ENCODE assay signal across 20 mouse cellular contexts in the genomic region with DNA sequence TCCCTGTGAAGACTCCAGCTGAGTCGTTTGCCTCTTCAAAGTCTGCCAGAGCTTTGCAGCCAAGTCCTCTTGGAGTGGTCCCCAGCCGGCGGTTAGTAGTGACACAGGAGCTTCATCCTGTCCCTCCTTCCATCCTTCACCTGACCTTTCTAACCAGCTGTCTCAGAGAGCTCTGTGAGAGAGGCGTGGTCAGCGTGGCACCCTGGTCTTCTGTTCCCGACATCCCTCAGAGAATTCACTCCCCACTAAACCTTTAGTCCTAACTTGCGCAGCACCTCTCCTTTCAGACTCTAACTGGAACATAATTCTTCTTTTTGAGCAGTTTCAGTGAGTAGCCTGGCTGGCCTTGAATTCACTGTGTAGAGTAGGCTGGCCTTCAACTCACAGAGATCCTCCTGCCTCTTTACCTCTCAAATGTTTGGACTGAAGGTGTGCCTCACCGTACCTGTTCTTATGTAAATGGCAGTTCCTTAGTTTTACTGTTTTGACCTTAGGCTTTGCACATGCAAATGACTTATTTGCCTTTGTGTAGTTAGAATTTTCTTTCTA. TPM values are rescaled to one million over a fixed set of nuclear protein-coding genes. Genes with fewer than 3 reads are reported as not detected.
A peak's percentile ranks its signal among the peaks of the same experiment; 100 is the strongest.
DNase-seq lines count a peak whose midpoint lies in the region; ATAC-seq and TF ChIP-seq lines count a peak whose summit lies in the region.
"Had no signal": no experiment of that assay in that cellular context is flagged by ENCODE, and none has a peak within 500 bp of the region (broad histone marks: within the 10 kb centered on the region; RNA-seq: fewer than 3 reads in every experiment).

No protein-coding gene starts in this region.

- no peak overlapping the region for H3K4me3 ChIP-seq in intestine, postnatal 0 days (ENCODE audit: low read depth, low read length)
- H3K4me3 ChIP-seq in intestine, embryonic 15.5 days (replicated peaks): no peak overlapping the region
- H3K4me3 ChIP-seq in ES-Bruce4 (ENCODE audit: low read depth, low read length): peak overlapping the region; percentile 58
- H3K4me3 ChIP-seq in stomach, postnatal 0 days (ENCODE audit: low read depth, low read length): no peak overlapping the region
- H3K4me3 ChIP-seq: embryonic facial prominence, embryonic 12.5 days; forebrain, embryonic 12.5 days; heart, embryonic 15.5 days; hindbrain, embryonic 13.5 days had no signal

- H3K4me1 ChIP-seq in intestine, postnatal 0 days (replicated peaks; ENCODE audit: control insufficient read depth, insufficient read depth, low read length): no peaks in the 10 kb centered on the region
- H3K4me1 ChIP-seq in intestine, embryonic 15.5 days (replicated peaks): 0 out of 2 replicates have a peak, but pooled peaks cover 5% of the 10 kb centered on the region
- H3K4me1 ChIP-seq in ES-Bruce4 (ENCODE audit: control insufficient read depth, insufficient read depth, low read length): peaks cover 6% of the 10 kb centered on the region
- no peaks in the 10 kb centered on the region for H3K4me1 ChIP-seq in stomach, postnatal 0 days (replicated peaks; ENCODE audit: control insufficient read depth, insufficient read depth)
- H3K4me1 ChIP-seq: embryonic facial prominence, embryonic 12.5 days; forebrain, embryonic 12.5 days; heart, embryonic 15.5 days; hindbrain, embryonic 13.5 days had no signal

- H3K36me3 ChIP-seq in intestine, postnatal 0 days (ENCODE audit: control insufficient read depth, insufficient read depth): peaks cover 7% of the 10 kb centered on the region; the same call in 1 of the 2 replicates
- peaks cover 16% of the 10 kb centered on the region for H3K36me3 ChIP-seq in intestine, embryonic 15.5 days
- H3K36me3 ChIP-seq in ES-Bruce4 (ENCODE audit: control insufficient read depth, insufficient read depth, low read length, poor library complexity, severe bottlenecking): peaks cover 15% of the 10 kb centered on the region
- H3K36me3 ChIP-seq in stomach, postnatal 0 days (ENCODE audit: control insufficient read depth, insufficient read depth, low read length): peaks cover 12% of the 10 kb centered on the region

- peak; percentile 98 for DNase-seq in R1 (ENCODE audit: low read depth, low spot score)
- no peak for DNase-seq in left cerebral cortex, adult 9 months (ENCODE audit: low spot score in 2 of 2)
- DNase-seq in stomach, postnatal 0 days (ENCODE audit: low spot score): no peak
- DNase-seq: adrenal gland, postnatal 10 days; cerebellum, adult 11-12 months; cerebellum, adult 9-10 months; heart, adult 18-20 months; heart, postnatal 14 days had no signal

- H3K27ac ChIP-seq in intestine, postnatal 0 days (ENCODE audit: low read depth, low read length): peak overlapping the region; percentile 54
- no peak overlapping the region for H3K27ac ChIP-seq in intestine, embryonic 15.5 days
- peak overlapping the region; percentile 100 for H3K27ac ChIP-seq in ES-Bruce4 (ENCODE audit: insufficient read depth, low read length)
- H3K27ac ChIP-seq in stomach, postnatal 0 days (replicated peaks): no peak overlapping the region
- H3K27ac ChIP-seq: embryonic facial prominence, embryonic 12.5 days; forebrain, embryonic 12.5 days; heart, embryonic 15.5 days; hindbrain, embryonic 13.5 days; hindbrain, postnatal 0 days had no signal

- no peak overlapping the region for H3K4me2 ChIP-seq in intestine, postnatal 0 days (replicated peaks; ENCODE audit: low read depth)
- no peak overlapping the region for H3K4me2 ChIP-seq in intestine, embryonic 15.5 days (replicated peaks)
- H3K4me2 ChIP-seq in stomach, postnatal 0 days (replicated peaks; ENCODE audit: low read depth): no peak overlapping the region
- H3K4me2 ChIP-seq: embryonic facial prominence, embryonic 12.5 days; forebrain, embryonic 12.5 days; heart, embryonic 11.5 days; heart, embryonic 15.5 days; hindbrain, embryonic 13.5 days had no signal

- no peak for TF ChIP-seq POLR2A in ES-Bruce4 (IDR thresholded peaks at IDR 0.05; ENCODE audit: insufficient read depth, low read length)

- H3K27me3 ChIP-seq in intestine, postnatal 0 days (replicated peaks; ENCODE audit: control insufficient read depth, insufficient read depth, low read length): no peaks in the 10 kb centered on the region
- no peaks in the 10 kb centered on the region for H3K27me3 ChIP-seq in intestine, embryonic 15.5 days (replicated peaks)
- H3K27me3 ChIP-seq in ES-Bruce4 (ENCODE audit: control insufficient read depth, insufficient read depth, low read length, poor library complexity, severe bottlenecking): no peaks in the 10 kb centered on the region
- no peaks in the 10 kb centered on the region for H3K27me3 ChIP-seq in stomach, postnatal 0 days (ENCODE audit: control insufficient read depth, insufficient read depth, low read length)
- H3K27me3 ChIP-seq: CH12.LX; embryonic facial prominence, embryonic 12.5 days; forebrain, embryonic 12.5 days; heart, embryonic 15.5 days; hindbrain, embryonic 13.5 days; Patski had no signal

- peak; percentile 96 for TF ChIP-seq EP300 in ES-Bruce4 (IDR thresholded peaks at IDR 0.05; ENCODE audit: insufficient read depth, low read depth, low read length)
- TF ChIP-seq EP300 in stomach, postnatal 0 days (optimal IDR thresholded peaks at IDR 0.05): no peak

- H3K9me3 ChIP-seq in intestine, postnatal 0 days (ENCODE audit: control insufficient read depth): no peaks in the 10 kb centered on the region
- no peaks in the 10 kb centered on the region for H3K9me3 ChIP-seq in intestine, embryonic 15.5 days
- no peaks in the 10 kb centered on the region for H3K9me3 ChIP-seq in ES-Bruce4 (replicated peaks; ENCODE audit: control insufficient read depth, insufficient read depth, low read length, poor library complexity, severe bottlenecking)
- H3K9me3 ChIP-seq in stomach, postnatal 0 days (ENCODE audit: control insufficient read depth, low read length): no peaks in the 10 kb centered on the region
- H3K9me3 ChIP-seq: embryonic facial prominence, embryonic 12.5 days; heart, embryonic 15.5 days had no signal

- TF ChIP-seq CTCF in intestine, postnatal 0 days (IDR thresholded peaks at IDR 0.05; ENCODE audit: low read depth): no peak
- TF ChIP-seq CTCF in ES-Bruce4 (IDR thresholded peaks at IDR 0.05; ENCODE audit: low read depth, low read length): no peak
- TF ChIP-seq CTCF in stomach, postnatal 0 days (IDR thresholded peaks at IDR 0.05; ENCODE audit: low read depth): no peak

- no peak for ATAC-seq in intestine, postnatal 0 days
- ATAC-seq in intestine, embryonic 15.5 days: no peak
- ATAC-seq in stomach, postnatal 0 days (ENCODE audit: low FRiP score, low TSS enrichment): no peak
- ATAC-seq: forebrain, embryonic 16.5 days; hindbrain, postnatal 0 days; Patski had no signal

- no peak overlapping the region for H3K9ac ChIP-seq in intestine, postnatal 0 days (ENCODE audit: low read depth, low read length)
- no peak overlapping the region for H3K9ac ChIP-seq in intestine, embryonic 15.5 days
- H3K9ac ChIP-seq in ES-Bruce4 (ENCODE audit: low read depth, poor library complexity, severe bottlenecking): peak overlapping the region; percentile 66
- no peak overlapping the region for H3K9ac ChIP-seq in stomach, postnatal 0 days (ENCODE audit: low read length)
- H3K9ac ChIP-seq: embryonic facial prominence, embryonic 12.5 days; forebrain, embryonic 12.5 days; heart, embryonic 15.5 days; hindbrain, embryonic 13.5 days had no signal

- WGBS in intestine, postnatal 0 days: 52% methylated on average over 8 of the region's 8 CpGs
- WGBS in intestine, embryonic 15.5 days: 71% methylated on average over 8 of the region's 8 CpGs
- 72% methylated on average over 8 of the region's 8 CpGs for WGBS in stomach, postnatal 0 days

RNA-seq across cellular contexts. Expression of a gene that starts 18.1 kb away (rescaled TPM):
- 11.6 and 14.3 TPM in 2 replicates for polyA plus RNA-seq in intestine, postnatal 0 days (2015; fragmentation: Nextera tagmentation; extraction: Ambion mirVana)
- 17.4 and 18.7 TPM in 2 replicates for polyA plus RNA-seq in intestine, embryonic 15.5 days (2015; fragmentation: Nextera tagmentation; extraction: Ambion mirVana)
- 24.6 and 31.8 TPM in 2 replicates for polyA plus RNA-seq in ES-Bruce4 (2011; ENCODE audit: insufficient read depth, insufficient read length, low read depth, missing spikeins)
- 9.8 and 11.5 TPM in 2 replicates for polyA plus RNA-seq in stomach, postnatal 0 days (2015; fragmentation: Nextera tagmentation; extraction: Ambion mirVana)

RNA-seq across cellular contexts. Expression of a gene that starts 26.2 kb away (rescaled TPM):
- 35.0 TPM in 2 replicates for polyA plus RNA-seq in intestine, postnatal 0 days (2015; fragmentation: Nextera tagmentation; extraction: Ambion mirVana)
- 42.7 and 44.3 TPM in 2 replicates for polyA plus RNA-seq in intestine, embryonic 15.5 days (2015; fragmentation: Nextera tagmentation; extraction: Ambion mirVana)
- 122 and 136 TPM in 2 replicates for polyA plus RNA-seq in ES-Bruce4 (2011; ENCODE audit: insufficient read depth, insufficient read length, low read depth, missing spikeins)
- polyA plus RNA-seq in stomach, postnatal 0 days (2015; fragmentation: Nextera tagmentation; extraction: Ambion mirVana): 28.6 and 29.6 TPM in 2 replicates

RNA-seq across cellular contexts. Expression of a gene that starts 47.9 kb away (rescaled TPM):
- polyA plus RNA-seq in intestine, postnatal 0 days (2015; fragmentation: Nextera tagmentation; extraction: Ambion mirVana): 0.97 and 0.98 TPM in 2 replicates
- polyA plus RNA-seq in intestine, embryonic 15.5 days (2015; fragmentation: Nextera tagmentation; extraction: Ambion mirVana): 3.9 and 5.1 TPM in 2 replicates
- polyA plus RNA-seq in ES-Bruce4 (2011; ENCODE audit: insufficient read depth, insufficient read length, low read depth, missing spikeins): 1.6 and 2.8 TPM in 2 replicates
- polyA plus RNA-seq in stomach, postnatal 0 days (2015; fragmentation: Nextera tagmentation; extraction: Ambion mirVana): 1.8 and 2.3 TPM in 2 replicates

Comparison
In these comparisons a context has a peak if more than half of its experiments do, and no peak if none do; other contexts are left out.
1. H3K27ac ChIP-seq: peak in intestine, postnatal 0 days (single experiment) and ES-Bruce4 (single experiment); none in intestine, embryonic 15.5 days (single experiment) and stomach, postnatal 0 days (single experiment).